Mouse (Mus musculus) CH12.LX (cell line): ENCODE measurements at regions not wholly inside any gene's neighbourhood (a gene's known extent, or its start where the extent isn't known, plus 50 kb on each side); places are given as distances from the start of the nearest gene placed in this dataset.

ENCODE experiments used
- DNase-seq: peaks from one replicate; pipeline ENCODE4 v3.0.0-alpha.2; 2013; ENCODE audit errors: extremely low read depth
- H3K27ac ChIP-seq: 2 replicates; pipeline ENCODE4 v1.5.1; 2012; ENCODE audit warnings: low read depth, mild to moderate bottlenecking, control low read depth, moderate library complexity; ENCODE audit not compliant: insufficient read depth
- H3K27me3 ChIP-seq: replicated peaks from 2 replicates; pipeline ENCODE3; 2012; ENCODE audit warnings: inconsistent platforms
- H3K36me3 ChIP-seq, 2 experiments: replicated peaks in 1 of 2; 2 replicates each; pipeline versions ENCODE3 to v1.6.1; 2012; ENCODE audit warnings: inconsistent platforms in 1 of 2, low read length in 1 of 2, mild to moderate bottlenecking in 1 of 2, mixed read lengths in 1 of 2, moderate library complexity in 1 of 2; ENCODE audit not compliant: control insufficient read depth in 1 of 2, insufficient read depth in 1 of 2
- H3K4me1 ChIP-seq, 2 experiments: 2 replicates each; pipeline ENCODE4 v1.6.1; 2012; ENCODE audit warnings: inconsistent platforms in 1 of 2, moderate library complexity in 1 of 2; ENCODE audit not compliant: insufficient read depth in 2 of 2, control insufficient read depth in 1 of 2
- H3K4me2 ChIP-seq: 2 replicates; pipeline ENCODE4 v1.6.1; 2012; ENCODE audit warnings: low read depth, mild to moderate bottlenecking, control low read depth; ENCODE audit not compliant: poor library complexity, insufficient read depth, severe bottlenecking
- H3K4me3 ChIP-seq, 3 experiments: fragments of 150-350 bp in 1 of 3; sonication (generic) in 1 of 3; replicated peaks in 1 of 3; 2 replicates each; pipeline versions ENCODE3 to v1.5.1; 2011 to 2012; ENCODE audit warnings: low read depth in 2 of 3, low read length in 2 of 3, mild to moderate bottlenecking in 2 of 3, moderate library complexity in 2 of 3, control low read depth in 1 of 3, improper control_type of control experiment in 1 of 3, inconsistent platforms in 1 of 3, mixed read lengths in 1 of 3; ENCODE audit not compliant: poor library complexity in 1 of 3
- H3K79me2 ChIP-seq: replicated peaks from 2 replicates; pipeline ENCODE4 v1.6.1; 2012; ENCODE audit warnings: mild to moderate bottlenecking, moderate library complexity; ENCODE audit not compliant: control insufficient read depth, poor library complexity, insufficient read depth, severe bottlenecking; ENCODE audit errors: extremely low read depth
- H3K9ac ChIP-seq: 2 replicates; pipeline ENCODE4 v1.6.1; 2012; ENCODE audit warnings: low read depth, mild to moderate bottlenecking, control low read depth, moderate library complexity; ENCODE audit not compliant: insufficient read depth
- H3K9me3 ChIP-seq: replicated peaks from 2 replicates; pipeline ENCODE3; 2012; ENCODE audit warnings: low read length, inconsistent platforms, mixed read lengths
- CHD1 ChIP-seq: IDR thresholded peaks from 2 replicates; pipeline ENCODE4 v1.6.1; 2012; ENCODE audit warnings: low read depth, low read length, improper control_type of control experiment, inconsistent platforms
- CTCF ChIP-seq, 2 experiments: IDR thresholded peaks in 1 of 2; conservative IDR thresholded peaks in 1 of 2; 2 replicates each; pipeline ENCODE4 v1.5.1; 2011 to 2012; ENCODE audit warnings: low read depth in 2 of 2, low read length in 2 of 2, improper control_type of control experiment in 1 of 2, inconsistent platforms in 1 of 2, mild to moderate bottlenecking in 1 of 2, moderate library complexity in 1 of 2
- ELF1 ChIP-seq: IDR thresholded peaks from 2 replicates; pipeline ENCODE4 v1.6.1; 2014; ENCODE audit warnings: low read depth, mild to moderate bottlenecking, inconsistent platforms, low read length, improper control_type of control experiment
- IRF4 ChIP-seq: IDR thresholded peaks from 2 replicates; pipeline ENCODE4 v1.6.1; 2014; ENCODE audit warnings: low read depth, mild to moderate bottlenecking, inconsistent platforms, low read length, improper control_type of control experiment
- KAT2A ChIP-seq: IDR thresholded peaks from 2 replicates; pipeline ENCODE4 v1.6.1; 2012; ENCODE audit warnings: low read length, improper control_type of control experiment, inconsistent platforms; ENCODE audit not compliant: insufficient replicate concordance
- MAFK ChIP-seq: IDR thresholded peaks from 2 replicates; pipeline ENCODE4 v1.6.1; 2011; ENCODE audit warnings: low read length, improper control_type of control experiment; ENCODE audit not compliant: insufficient replicate concordance
- MAZ ChIP-seq: IDR thresholded peaks from 2 replicates; pipeline ENCODE4 v1.6.1; 2012; ENCODE audit warnings: low read depth, mild to moderate bottlenecking, inconsistent platforms, low read length, improper control_type of control experiment, moderate library complexity
- MEF2A ChIP-seq: IDR thresholded peaks from 2 replicates; pipeline ENCODE4 v1.6.1; 2014; ENCODE audit warnings: low read depth, mild to moderate bottlenecking, inconsistent platforms, low read length, improper control_type of control experiment, borderline replicate concordance
- MXI1 ChIP-seq: IDR thresholded peaks from 2 replicates; pipeline ENCODE4 v1.6.1; 2011; ENCODE audit warnings: mild to moderate bottlenecking, low read depth, low read length, improper control_type of control experiment
- SIN3A ChIP-seq: IDR thresholded peaks from 2 replicates; pipeline ENCODE4 v1.6.1; 2012; ENCODE audit warnings: low read length, improper control_type of control experiment, inconsistent platforms
- SMC3 ChIP-seq: IDR thresholded peaks from 2 replicates; pipeline ENCODE4 v1.6.1; 2011; ENCODE audit warnings: low read depth, low read length, improper control_type of control experiment
- TBP ChIP-seq: conservative IDR thresholded peaks from 2 replicates; pipeline ENCODE4 v1.6.1; 2011; ENCODE audit warnings: low read depth, low read length, improper control_type of control experiment
- dilution Hi-C: fragments of 300-500 bp; cut with MboI; formaldehyde crosslinking; loops from 2 replicates; pipeline ENCODE4 v1.14.3; 2020; ENCODE audit warnings: low sequenced_read_pairs; ENCODE audit not compliant: extremely low pct_unique_long_range_greater_than_20kb, extremely low pct_ligation_motif_present
- in situ Hi-C: fragments of 300-500 bp; cut with MboI; formaldehyde crosslinking; loops from 3 replicates; pipeline ENCODE4 v1.14.3; 2019; ENCODE audit warnings: low sequenced_read_pairs, low pct_ligation_motif_present, low pct_unique_long_range_greater_than_20kb, mixed read lengths

- Histone ChIP-seq H3K4me1 (peaks cover 7 to 8% of the 10 kb centered on the region in 2 experiments; a peak in 2 of 4 replicates), H3K9ac (no peak overlapping the region), H3K9me3 (no peaks in the 10 kb centered on the region), H3K4me2 (no peak overlapping the region), H3K4me3 (no peak overlapping the region), H3K27me3 (no peaks in the 10 kb centered on the region), H3K36me3 (no peaks in the 10 kb centered on the region), H3K79me2 (no peaks in the 10 kb centered on the region), H3K27ac (no peak overlapping the region)
- in situ Hi-C loops (no loop called here), dilution Hi-C loops (no loop called here)
- no peak for DNase-seq
- no peak for TF ChIP-seq MAFK
- TF ChIP-seq IRF4, result no peak
- no peak for TF ChIP-seq CTCF (conservative IDR thresholded peaks at IDR 0.05 in 1 of 2, IDR thresholded peaks at IDR 0.05 in 1 of 2; ENCODE audit: low read depth in 2 of 2, low read length in 2 of 2)
Measured at GRCm38 (mm10) chr10:68967976-68968968, 183.0 kb upstream of the Rhobtb1 start.

- Histone ChIP-seq H3K4me1 (peaks cover 2 to 7% of the 10 kb centered on the region in 2 experiments; a peak in 1 of 4 replicates), H3K9me3 (no peaks in the 10 kb centered on the region), H3K27me3 (no peaks in the 10 kb centered on the region), H3K4me2 (no peak overlapping the region), H3K36me3 (no peaks in the 10 kb centered on the region), H3K79me2 (no peaks in the 10 kb centered on the region), H3K9ac (no peak overlapping the region), H3K4me3 (no peak overlapping the region), H3K27ac (no peak overlapping the region)
- peak; percentile 4 for DNase-seq
- TF ChIP-seq CTCF (conservative IDR thresholded peaks at IDR 0.05 in 1 of 2, IDR thresholded peaks at IDR 0.05 in 1 of 2; ENCODE audit: low read depth in 2 of 2, low read length in 2 of 2) (no peak), SIN3A (no peak), KAT2A (no peak), TBP (no peak), MEF2A (no peak)
- in situ Hi-C loops (no loop called here), dilution Hi-C loops (no loop called here)
Measured at GRCm38 (mm10) chr10:68970521-68970920, 180.7 kb upstream of the Rhobtb1 start.

- no peak overlapping the region for H3K9ac ChIP-seq
- H3K4me1 ChIP-seq, result peaks cover 2 to 7% of the 10 kb centered on the region in 2 experiments; a peak in 1 of 4 replicates
- no peak for DNase-seq
- in situ Hi-C loops, result no loop called here
- H3K4me3 ChIP-seq, result no peak overlapping the region
- no peaks in the 10 kb centered on the region for H3K27me3 ChIP-seq
- H3K4me2 ChIP-seq, result no peak overlapping the region
- no peaks in the 10 kb centered on the region for H3K79me2 ChIP-seq
- H3K27ac ChIP-seq, result no peak overlapping the region
- no peaks in the 10 kb centered on the region for H3K36me3 ChIP-seq
- H3K9me3 ChIP-seq, result no peaks in the 10 kb centered on the region
- TF ChIP-seq MAZ, result no peak
- TF ChIP-seq CHD1, result no peak
- TF ChIP-seq ELF1, result no peak
- TF ChIP-seq MXI1, result no peak
- TF ChIP-seq SMC3, result no peak
- dilution Hi-C loops, result no loop called here
Measured at GRCm38 (mm10) chr10:68974771-68975170, 176.5 kb upstream of the Rhobtb1 start.
